Mouse (Mus musculus) intestine, embryonic 14.5 days (tissue): Measurements from ENCODE around the gene Acsf3. TPM values are rescaled to one million over a fixed set of nuclear protein-coding genes. Genes with fewer than 3 reads are reported as not detected.

ENCODE experiments used
- ATAC-seq: fragments of 200-750 bp; cut with Nextera tagmentation; replicated peaks from 2 replicates; pipeline ENCODE4 v1.8.0; 2017; ENCODE audit warnings: low read depth, moderate number of reproducible peaks, moderate TSS enrichment, moderate library complexity; ENCODE audit not compliant: low FRiP score, low TSS enrichment
- DNase-seq: peaks from one replicate; pipeline ENCODE4 v3.0.0-alpha.2; 2018; ENCODE audit warnings: low spot score
- H3K27ac ChIP-seq: fragments of 300-500 bp; sonication (generic); 2 replicates; pipeline ENCODE4 v1.5.1; 2014; ENCODE audit warnings: low read depth, mild to moderate bottlenecking, control low read depth
- H3K27me3 ChIP-seq: fragments of 300-500 bp; sonication (generic); replicated peaks from 2 replicates; pipeline ENCODE4 v1.6.1; 2014; ENCODE audit warnings: low read length, control low read depth; ENCODE audit not compliant: control insufficient read depth, insufficient read depth
- H3K36me3 ChIP-seq: fragments of 300-500 bp; sonication (generic); 2 replicates; pipeline ENCODE4 v1.6.1; 2014; ENCODE audit warnings: low read length, control low read depth; ENCODE audit not compliant: control insufficient read depth, insufficient read depth
- H3K4me1 ChIP-seq: fragments of 300-500 bp; sonication (generic); replicated peaks from 2 replicates; pipeline ENCODE4 v1.6.1; 2014; ENCODE audit warnings: low read length, control low read depth, mixed read lengths; ENCODE audit not compliant: control insufficient read depth, insufficient read depth
- H3K4me2 ChIP-seq: fragments of 300-500 bp; sonication (generic); 2 replicates; pipeline ENCODE4 v1.6.1; 2014; ENCODE audit warnings: low read length
- H3K4me3 ChIP-seq: fragments of 300-500 bp; sonication (generic); 2 replicates; pipeline ENCODE4 v1.5.1; 2014; ENCODE audit warnings: low read depth, low read length, control low read depth, mixed read lengths
- H3K9ac ChIP-seq: fragments of 300-500 bp; sonication (generic); 2 replicates; pipeline ENCODE4 v1.6.1; 2014; ENCODE audit warnings: mild to moderate bottlenecking, low read length
- H3K9me3 ChIP-seq: fragments of 300-500 bp; sonication (generic); 2 replicates; pipeline ENCODE4 v1.6.1; 2016; ENCODE audit warnings: low read length, control low read depth; ENCODE audit not compliant: control insufficient read depth
- WGBS: fragments of 180-500 bp; shearing (Covaris S2); extraction: QIAGEN DNeasy Blood & Tissue Kit; methylation state at CpG from one replicate; pipeline ENCODE4 v1.1.7; 2014; 5-methylcytosine and 5-hydroxymethylcytosine counted together
- polyA plus RNA-seq: library from polyadenylated mRNA; unstranded; fragments of >200 nt; fragmentation: Nextera tagmentation; extraction: Ambion mirVana; gene quantifications from 2 replicates; pipeline ENCODE4 v1.2.1, GENCODE M21; 2014

The Acsf3 gene
- polyA plus RNA-seq, 1 experiment from 2014 or later, result 21.6 TPM

GRCm38 (mm10) chr8:122810376-122810775, 35.1 kb downstream of the Acsf3 start:
- Histone ChIP-seq H3K4me1 (no peaks in the 10 kb centered on the region), H3K36me3 (peaks cover 16% of the 10 kb centered on the region; the same call in 1 of the 2 replicates), H3K9ac (no peak overlapping the region), H3K9me3 (no peaks in the 10 kb centered on the region), H3K4me2 (no peak overlapping the region), H3K27ac (no peak overlapping the region), H3K27me3 (no peaks in the 10 kb centered on the region), H3K4me3 (no peak overlapping the region)
- DNase-seq (no peak), ATAC-seq (no peak)
- WGBS, result 69% methylated on average over 8 of the region's 8 CpGs

GRCm38 (mm10) chr8:122811870-122812494, 36.7 kb downstream of the Acsf3 start:
- Histone ChIP-seq H3K36me3 (peaks cover 16% of the 10 kb centered on the region; the same call in 1 of the 2 replicates), H3K9me3 (no peaks in the 10 kb centered on the region), H3K4me1 (no peaks in the 10 kb centered on the region), H3K9ac (no peak overlapping the region), H3K27ac (no peak overlapping the region), H3K4me2 (no peak overlapping the region), H3K4me3 (no peak overlapping the region), H3K27me3 (no peaks in the 10 kb centered on the region)
- WGBS, result 70% methylated on average over 16 of the region's 16 CpGs
- ATAC-seq (no peak), DNase-seq (no peak)

GRCm38 (mm10) chr8:122812610-122813250, 37.4 kb downstream of the Acsf3 start:
- Histone ChIP-seq H3K9me3 (no peaks in the 10 kb centered on the region), H3K36me3 (peaks cover 16% of the 10 kb centered on the region; the same call in 1 of the 2 replicates), H3K27me3 (no peaks in the 10 kb centered on the region), H3K4me3 (no peak overlapping the region), H3K9ac (no peak overlapping the region), H3K4me2 (no peak overlapping the region), H3K27ac (no peak overlapping the region), H3K4me1 (no peaks in the 10 kb centered on the region)
- ATAC-seq (no peak), DNase-seq (no peak)
- 75% methylated on average over 14 of the region's 14 CpGs for WGBS

- DNase-seq, result no peak
- Histone ChIP-seq H3K4me1 (no peaks in the 10 kb centered on the region), H3K9ac (no peak overlapping the region), H3K36me3 (peaks cover 16% of the 10 kb centered on the region; the same call in 1 of the 2 replicates), H3K9me3 (no peaks in the 10 kb centered on the region), H3K27ac (no peak overlapping the region), H3K4me2 (no peak overlapping the region), H3K27me3 (no peaks in the 10 kb centered on the region), H3K4me3 (no peak overlapping the region)
- 53% methylated on average over 7 of the region's 7 CpGs for WGBS
- no peak for ATAC-seq
Measured at GRCm38 (mm10) chr8:122814608-122815007, 39.3 kb downstream of the Acsf3 start.

GRCm38 (mm10) chr8:122816965-122817364, 41.7 kb downstream of the Acsf3 start:
- 91% methylated on average over 6 of the region's 6 CpGs for WGBS
- H3K9ac ChIP-seq, result no peak overlapping the region
- no peak overlapping the region for H3K4me2 ChIP-seq
- DNase-seq (no peak), ATAC-seq (no peak)
- H3K4me3 ChIP-seq, result no peak overlapping the region
- H3K27me3 ChIP-seq, result no peaks in the 10 kb centered on the region
- H3K27ac ChIP-seq, result no peak overlapping the region
- H3K4me1 ChIP-seq, result no peaks in the 10 kb centered on the region
- H3K9me3 ChIP-seq, result no peaks in the 10 kb centered on the region
- 0 out of 2 replicates have a peak, but pooled peaks cover 6% of the 10 kb centered on the region for H3K36me3 ChIP-seq

GRCm38 (mm10) chr8:122817724-122818496, 42.6 kb downstream of the Acsf3 start:
- Histone ChIP-seq H3K4me2 (no peak overlapping the region), H3K4me3 (no peak overlapping the region), H3K4me1 (no peaks in the 10 kb centered on the region), H3K27ac (no peak overlapping the region), H3K9me3 (no peaks in the 10 kb centered on the region), H3K36me3 (0 out of 2 replicates have a peak, but pooled peaks cover 6% of the 10 kb centered on the region), H3K9ac (no peak overlapping the region), H3K27me3 (no peaks in the 10 kb centered on the region)
- DNase-seq (no peak), ATAC-seq (no peak)
- WGBS, result 41% methylated on average over 13 of the region's 13 CpGs

- H3K27ac ChIP-seq, result no peak overlapping the region
- no peaks in the 10 kb centered on the region for H3K4me1 ChIP-seq
- ATAC-seq, result no peak
- no peaks in the 10 kb centered on the region for H3K9me3 ChIP-seq
- no peak overlapping the region for H3K9ac ChIP-seq
- H3K4me3 ChIP-seq, result no peak overlapping the region
- DNase-seq, result no peak
- WGBS, result 46% methylated on average over 11 of the region's 11 CpGs
- 0 out of 2 replicates have a peak, but pooled peaks cover 1% of the 10 kb centered on the region for H3K36me3 ChIP-seq
- H3K4me2 ChIP-seq, result no peak overlapping the region
- H3K27me3 ChIP-seq, result no peaks in the 10 kb centered on the region
Measured at GRCm38 (mm10) chr8:122819776-122820175, 44.5 kb downstream of the Acsf3 start.

- no peaks in the 10 kb centered on the region for H3K27me3 ChIP-seq
- H3K4me2 ChIP-seq, result no peak overlapping the region
- H3K4me3 ChIP-seq, result no peak overlapping the region
- no peak overlapping the region for H3K9ac ChIP-seq
- no peak for ATAC-seq
- WGBS, result 54% methylated on average over 5 of the region's 5 CpGs
- no peaks in the 10 kb centered on the region for H3K9me3 ChIP-seq
- no peak overlapping the region for H3K27ac ChIP-seq
- H3K36me3 ChIP-seq, result no peaks in the 10 kb centered on the region
- DNase-seq, result no peak
- H3K4me1 ChIP-seq, result no peaks in the 10 kb centered on the region
Measured at GRCm38 (mm10) chr8:122824571-122824970, 49.3 kb downstream of the Acsf3 start.
